Mouse (Mus musculus) CH12.LX (cell line): ENCODE data around the gene Zfyve27. TPM values are rescaled to one million over a fixed set of nuclear protein-coding genes. Genes with fewer than 3 reads are reported as not detected.

Experiments used
- DNase-seq: peaks from one replicate; pipeline ENCODE4 v3.0.0-alpha.2; 2013; ENCODE audit errors: extremely low read depth
- H3K27ac ChIP-seq: 2 replicates; pipeline ENCODE4 v1.5.1; 2012; ENCODE audit warnings: low read depth, mild to moderate bottlenecking, control low read depth, moderate library complexity; ENCODE audit not compliant: insufficient read depth
- H3K27me3 ChIP-seq: replicated peaks from 2 replicates; pipeline ENCODE3; 2012; ENCODE audit warnings: inconsistent platforms
- H3K36me3 ChIP-seq, 2 experiments: replicated peaks in 1 of 2; 2 replicates each; pipeline versions ENCODE3 to v1.6.1; 2012; ENCODE audit warnings: inconsistent platforms in 1 of 2, low read length in 1 of 2, mild to moderate bottlenecking in 1 of 2, mixed read lengths in 1 of 2, moderate library complexity in 1 of 2; ENCODE audit not compliant: control insufficient read depth in 1 of 2, insufficient read depth in 1 of 2
- H3K4me1 ChIP-seq, 2 experiments: 2 replicates each; pipeline ENCODE4 v1.6.1; 2012; ENCODE audit warnings: inconsistent platforms in 1 of 2, moderate library complexity in 1 of 2; ENCODE audit not compliant: insufficient read depth in 2 of 2, control insufficient read depth in 1 of 2
- H3K4me2 ChIP-seq: 2 replicates; pipeline ENCODE4 v1.6.1; 2012; ENCODE audit warnings: low read depth, mild to moderate bottlenecking, control low read depth; ENCODE audit not compliant: poor library complexity, insufficient read depth, severe bottlenecking
- H3K4me3 ChIP-seq, 3 experiments: fragments of 150-350 bp in 1 of 3; sonication (generic) in 1 of 3; replicated peaks in 1 of 3; 2 replicates each; pipeline versions ENCODE3 to v1.5.1; 2011 to 2012; ENCODE audit warnings: low read depth in 2 of 3, low read length in 2 of 3, mild to moderate bottlenecking in 2 of 3, moderate library complexity in 2 of 3, control low read depth in 1 of 3, improper control_type of control experiment in 1 of 3, inconsistent platforms in 1 of 3, mixed read lengths in 1 of 3; ENCODE audit not compliant: poor library complexity in 1 of 3
- H3K79me2 ChIP-seq: replicated peaks from 2 replicates; pipeline ENCODE4 v1.6.1; 2012; ENCODE audit warnings: mild to moderate bottlenecking, moderate library complexity; ENCODE audit not compliant: control insufficient read depth, poor library complexity, insufficient read depth, severe bottlenecking; ENCODE audit errors: extremely low read depth
- H3K9ac ChIP-seq: 2 replicates; pipeline ENCODE4 v1.6.1; 2012; ENCODE audit warnings: low read depth, mild to moderate bottlenecking, control low read depth, moderate library complexity; ENCODE audit not compliant: insufficient read depth
- H3K9me3 ChIP-seq: replicated peaks from 2 replicates; pipeline ENCODE3; 2012; ENCODE audit warnings: low read length, inconsistent platforms, mixed read lengths
- BHLHE40 ChIP-seq: IDR thresholded peaks from 2 replicates; pipeline ENCODE4 v1.6.1; 2011; ENCODE audit warnings: mild to moderate bottlenecking, low read depth, low read length, improper control_type of control experiment
- CHD2 ChIP-seq: IDR thresholded peaks from 2 replicates; pipeline ENCODE4 v1.6.1; 2011; ENCODE audit warnings: low read length, improper control_type of control experiment
- E2F4 ChIP-seq: IDR thresholded peaks from 2 replicates; pipeline ENCODE4 v1.6.1; 2011; ENCODE audit warnings: low read depth, low read length, improper control_type of control experiment; ENCODE audit not compliant: insufficient replicate concordance
- ELF1 ChIP-seq: IDR thresholded peaks from 2 replicates; pipeline ENCODE4 v1.6.1; 2014; ENCODE audit warnings: low read depth, mild to moderate bottlenecking, inconsistent platforms, low read length, improper control_type of control experiment
- EP300 ChIP-seq: IDR thresholded peaks from 2 replicates; pipeline ENCODE4 v1.6.1; 2011; ENCODE audit warnings: low read length, improper control_type of control experiment
- ETS1 ChIP-seq: conservative IDR thresholded peaks from 2 replicates; pipeline ENCODE4 v1.6.1; 2012; ENCODE audit warnings: low read depth, mild to moderate bottlenecking, inconsistent platforms, low read length, improper control_type of control experiment, moderate library complexity
- GABPA ChIP-seq: IDR thresholded peaks from 2 replicates; pipeline ENCODE4 v1.6.1; 2012; ENCODE audit warnings: low read depth, low read length, improper control_type of control experiment, inconsistent platforms; ENCODE audit not compliant: insufficient replicate concordance
- HCFC1 ChIP-seq: IDR thresholded peaks from 2 replicates; pipeline ENCODE4 v1.6.1; 2012; ENCODE audit warnings: low read depth, mild to moderate bottlenecking, inconsistent platforms, low read length, improper control_type of control experiment
- JUN ChIP-seq: IDR thresholded peaks from 2 replicates; pipeline ENCODE4 v1.6.1; 2011; ENCODE audit warnings: low read depth, mild to moderate bottlenecking, low read length, improper control_type of control experiment, moderate library complexity; ENCODE audit not compliant: insufficient read depth
- MAFK ChIP-seq: IDR thresholded peaks from 2 replicates; pipeline ENCODE4 v1.6.1; 2011; ENCODE audit warnings: low read length, improper control_type of control experiment; ENCODE audit not compliant: insufficient replicate concordance
- MAX ChIP-seq: IDR thresholded peaks from 2 replicates; pipeline ENCODE4 v1.6.1; 2011; ENCODE audit warnings: low read length, improper control_type of control experiment
- MAZ ChIP-seq: IDR thresholded peaks from 2 replicates; pipeline ENCODE4 v1.6.1; 2012; ENCODE audit warnings: low read depth, mild to moderate bottlenecking, inconsistent platforms, low read length, improper control_type of control experiment, moderate library complexity
- MXI1 ChIP-seq: IDR thresholded peaks from 2 replicates; pipeline ENCODE4 v1.6.1; 2011; ENCODE audit warnings: mild to moderate bottlenecking, low read depth, low read length, improper control_type of control experiment
- NELFE ChIP-seq: IDR thresholded peaks from 2 replicates; pipeline ENCODE4 v1.6.1; 2011; ENCODE audit warnings: low read depth, low read length, improper control_type of control experiment
- NRF1 ChIP-seq: IDR thresholded peaks from 2 replicates; pipeline ENCODE4 v1.6.1; 2014; ENCODE audit warnings: low read depth, mild to moderate bottlenecking, inconsistent platforms, low read length, improper control_type of control experiment, moderate library complexity
- PAX5 ChIP-seq: IDR thresholded peaks from 2 replicates; pipeline ENCODE4 v1.6.1; 2012; ENCODE audit warnings: low read length, inconsistent platforms, mixed read lengths
- POLR2A ChIP-seq: IDR thresholded peaks from 2 replicates; pipeline ENCODE4 v1.6.1; 2011; ENCODE audit warnings: low read depth, mild to moderate bottlenecking, improper control_type of control experiment, low read length
- RAD21 ChIP-seq: IDR thresholded peaks from 2 replicates; pipeline ENCODE4 v1.6.1; 2011; ENCODE audit warnings: low read depth, mild to moderate bottlenecking, low read length, improper control_type of control experiment, moderate library complexity
- RCOR1 ChIP-seq: conservative IDR thresholded peaks from 2 replicates; pipeline ENCODE4 v1.6.1; 2012; ENCODE audit warnings: low read depth, mild to moderate bottlenecking, inconsistent platforms, low read length, improper control_type of control experiment
- SMC3 ChIP-seq: IDR thresholded peaks from 2 replicates; pipeline ENCODE4 v1.6.1; 2011; ENCODE audit warnings: low read depth, low read length, improper control_type of control experiment
- TBP ChIP-seq: conservative IDR thresholded peaks from 2 replicates; pipeline ENCODE4 v1.6.1; 2011; ENCODE audit warnings: low read depth, low read length, improper control_type of control experiment
- TCF12 ChIP-seq: IDR thresholded peaks from 2 replicates; pipeline ENCODE4 v1.6.1; 2014; ENCODE audit warnings: low read depth, mild to moderate bottlenecking, inconsistent platforms, low read length, improper control_type of control experiment
- USF2 ChIP-seq: conservative IDR thresholded peaks from 2 replicates; pipeline ENCODE4 v1.6.1; 2011; ENCODE audit warnings: low read depth, low read length, improper control_type of control experiment
- ZC3H11A ChIP-seq: IDR thresholded peaks from 2 replicates; pipeline ENCODE4 v1.6.1; 2012; ENCODE audit warnings: low read depth, mild to moderate bottlenecking, inconsistent platforms, low read length, improper control_type of control experiment
- ZNF384 ChIP-seq: IDR thresholded peaks from 2 replicates; pipeline ENCODE4 v1.6.1; 2012; ENCODE audit warnings: low read depth, low read length, improper control_type of control experiment, inconsistent platforms
- dilution Hi-C: fragments of 300-500 bp; cut with MboI; formaldehyde crosslinking; loops from 2 replicates; pipeline ENCODE4 v1.14.3; 2020; ENCODE audit warnings: low sequenced_read_pairs; ENCODE audit not compliant: extremely low pct_unique_long_range_greater_than_20kb, extremely low pct_ligation_motif_present
- in situ Hi-C: fragments of 300-500 bp; cut with MboI; formaldehyde crosslinking; loops from 3 replicates; pipeline ENCODE4 v1.14.3; 2019; ENCODE audit warnings: low sequenced_read_pairs, low pct_ligation_motif_present, low pct_unique_long_range_greater_than_20kb, mixed read lengths
- polyA plus RNA-seq: library from polyadenylated mRNA; unstranded; fragments of >175 nt; gene quantifications from 2 replicates; pipeline ENCODE4 v1.2.1, GENCODE M21; 2012; ENCODE audit warnings: low read depth; ENCODE audit not compliant: insufficient read length
- total RNA-seq, 2 experiments: library from RNA; depleted of rRNA; stranded (reverse); fragments of 300-350 nt in 1 of 2; fragments of >200 nt in 1 of 2; gene quantifications; 2 replicates each; pipeline ENCODE4 v1.2.3; 2012 to 2014

Gene Zfyve27
- total and polyA plus RNA-seq, 3 experiments, result 11.4 to 19.2 (median 16.2) TPM

DNA sequence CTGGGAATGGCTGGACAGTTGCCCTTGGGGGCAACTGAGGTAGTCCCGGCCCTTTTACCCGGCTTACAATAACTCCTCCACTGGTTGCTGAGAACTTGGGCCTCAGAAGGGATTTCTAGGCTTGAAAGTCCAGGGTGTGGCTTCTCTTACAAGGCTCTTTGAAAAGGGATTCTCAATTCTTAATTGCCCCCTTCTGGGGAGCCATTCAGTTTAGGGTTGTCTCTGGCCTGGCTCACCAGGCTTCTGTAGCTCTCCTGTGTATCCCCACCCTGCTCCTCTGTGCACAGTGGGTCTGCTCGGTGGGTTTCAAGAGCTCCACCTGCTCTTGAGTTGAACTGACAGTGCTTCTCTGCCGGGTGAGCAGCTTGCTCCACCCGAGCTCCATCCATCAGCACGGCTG lies 46.2 kb downstream of the Zfyve27 start:
- Histone ChIP-seq H3K9me3 (no peaks in the 10 kb centered on the region), H3K36me3 (no peaks in the 10 kb centered on the region), H3K4me1 (peaks cover 0 to 8% of the 10 kb centered on the region in 2 experiments; a peak in 2 of 4 replicates), H3K79me2 (no peaks in the 10 kb centered on the region), H3K4me3 (no peak overlapping the region), H3K4me2 (no peak overlapping the region), H3K27ac (no peak overlapping the region), H3K9ac (no peak overlapping the region), H3K27me3 (peaks cover 67% of the 10 kb centered on the region)
- TF ChIP-seq ETS1 (no peak), JUN (no peak), E2F4 (no peak), ZNF384 (no peak), PAX5 (no peak), TCF12 (no peak), POLR2A (no peak), MAX (no peak), NELFE (no peak), HCFC1 (no peak), RAD21 (no peak), MAFK (no peak), TBP (no peak), ZC3H11A (no peak)
- dilution Hi-C loops (no loop called here), in situ Hi-C loops (no loop called here)
- DNase-seq, result no peak

DNA sequence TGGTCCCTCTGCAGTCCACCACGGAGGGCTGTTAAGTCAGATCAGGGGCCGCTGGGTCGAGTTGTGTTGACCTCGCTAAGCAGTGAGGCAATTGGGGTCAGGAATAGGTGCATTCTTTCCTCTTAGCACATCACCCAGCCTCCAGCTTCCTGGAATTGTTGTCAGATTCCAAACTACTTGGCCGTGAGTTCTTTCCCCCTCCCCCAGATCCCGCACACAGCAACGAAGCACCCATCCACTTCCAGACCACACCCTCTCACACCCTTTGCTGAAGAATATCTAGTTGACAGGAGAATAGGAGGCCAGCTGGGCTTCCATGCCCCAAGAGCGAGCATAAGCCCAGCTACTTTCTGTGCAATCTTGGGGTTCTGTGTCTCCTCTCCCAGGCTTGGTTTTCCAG lies 48.2 kb downstream of the Zfyve27 start:
- Histone ChIP-seq H3K9ac (no peak overlapping the region), H3K9me3 (no peaks in the 10 kb centered on the region)
- in situ Hi-C loops, result no loop called here
- TF ChIP-seq SMC3 (no peak), EP300 (no peak), RCOR1 (no peak), USF2 (no peak), NRF1 (no peak), TBP (no peak), GABPA (no peak), JUN (no peak), POLR2A (no peak), BHLHE40 (no peak), NELFE (no peak), MXI1 (no peak), ELF1 (no peak), E2F4 (no peak), CHD2 (no peak), MAZ (no peak)
- TF ChIP-seq, all 38 proteins: peak for 0
- Histone ChIP-seq H3K27me3 (peaks cover 72% of the 10 kb centered on the region), H3K27ac (no peak overlapping the region), H3K4me1 (peaks cover 0 to 8% of the 10 kb centered on the region in 2 experiments; a peak in 2 of 4 replicates), H3K36me3 (no peaks in the 10 kb centered on the region), H3K4me2 (no peak overlapping the region), H3K4me3 (no peak overlapping the region), H3K79me2 (no peaks in the 10 kb centered on the region)
- DNase-seq, result no peak
- dilution Hi-C loops, result no loop called here
